Mouse (Mus musculus) brain, embryonic 14.5 days (tissue): Measurements from ENCODE around the gene Slc35b3.

ENCODE experiments used
- CTCF ChIP-seq: fragments of 200-500 bp; IDR thresholded peaks from 2 replicates; pipeline ENCODE4 v1.5.1; 2012; ENCODE audit warnings: inconsistent platforms, mild to moderate bottlenecking, moderate library complexity, borderline replicate concordance; ENCODE audit not compliant: insufficient read depth, insufficient read length; ENCODE audit errors: extremely low read depth
- POLR2A ChIP-seq: fragments of 200-500 bp; IDR thresholded peaks from 2 replicates; pipeline ENCODE4 v1.6.1; 2012; ENCODE audit warnings: mild to moderate bottlenecking, inconsistent platforms, borderline replicate concordance; ENCODE audit not compliant: poor library complexity, insufficient read depth, insufficient read length, severe bottlenecking; ENCODE audit errors: extremely low read depth

DNA sequence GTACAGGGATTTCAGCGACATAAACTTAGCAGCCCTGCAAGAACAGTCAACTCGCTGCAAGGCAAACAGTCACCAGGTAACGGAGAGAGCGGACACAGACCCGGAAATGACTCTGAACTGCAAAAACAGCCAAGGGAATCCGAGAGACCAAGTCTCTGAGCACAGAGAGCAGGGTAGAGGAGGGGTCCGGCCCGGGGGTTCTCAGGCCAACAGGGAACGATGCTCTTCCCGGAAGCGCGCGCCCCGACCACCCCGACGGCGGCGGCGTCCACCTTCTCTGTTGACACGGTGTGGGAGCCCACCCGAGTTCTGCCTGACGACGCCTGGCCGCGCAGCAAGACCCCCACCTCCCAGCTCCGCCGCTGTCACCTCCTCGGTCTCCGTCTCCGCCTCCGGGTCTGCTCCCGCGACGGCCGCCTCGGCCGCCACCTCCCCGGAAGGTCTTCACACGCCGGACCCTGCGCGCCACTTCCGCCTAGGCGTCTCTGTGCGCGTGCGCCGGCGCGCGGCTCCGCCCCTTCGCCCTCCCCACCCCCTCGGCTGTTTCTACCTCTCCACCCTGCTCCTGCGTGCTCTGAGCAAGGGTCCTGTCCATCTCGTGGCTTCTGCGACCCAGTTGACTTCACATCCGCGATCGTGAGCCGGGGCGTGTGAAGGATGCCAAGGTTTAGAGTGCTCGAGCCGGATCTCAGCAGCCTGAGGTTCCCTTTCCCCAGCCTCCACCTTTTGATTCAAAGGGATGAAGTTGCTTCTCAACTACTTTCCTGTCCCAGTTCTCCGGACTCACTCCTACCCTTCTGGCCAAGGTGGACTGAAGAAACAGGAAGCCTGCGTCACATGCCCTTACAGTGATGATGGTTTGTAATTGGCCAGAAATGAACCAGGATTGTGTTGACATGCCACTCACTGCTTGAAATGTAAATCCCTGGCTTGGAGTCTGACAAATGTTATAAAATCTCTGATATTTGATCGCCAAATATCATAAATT is at the start of gene Slc35b3:
- TF ChIP-seq CTCF (no peak), POLR2A (peak; percentile 88)
